Mouse (Mus musculus) CH12.LX (cell line): ENCODE measurements at regions not wholly inside any gene's neighbourhood (a gene's known extent, or its start where the extent isn't known, plus 50 kb on each side); places are given as distances from the start of the nearest gene placed in this dataset.

ENCODE experiments used
- DNase-seq: peaks from one replicate; pipeline ENCODE4 v3.0.0-alpha.2; 2013; ENCODE audit errors: extremely low read depth
- H3K27ac ChIP-seq: 2 replicates; pipeline ENCODE4 v1.5.1; 2012; ENCODE audit warnings: low read depth, mild to moderate bottlenecking, control low read depth, moderate library complexity; ENCODE audit not compliant: insufficient read depth
- H3K27me3 ChIP-seq: replicated peaks from 2 replicates; pipeline ENCODE3; 2012; ENCODE audit warnings: inconsistent platforms
- H3K36me3 ChIP-seq, 2 experiments: replicated peaks in 1 of 2; 2 replicates each; pipeline versions ENCODE3 to v1.6.1; 2012; ENCODE audit warnings: inconsistent platforms in 1 of 2, low read length in 1 of 2, mild to moderate bottlenecking in 1 of 2, mixed read lengths in 1 of 2, moderate library complexity in 1 of 2; ENCODE audit not compliant: control insufficient read depth in 1 of 2, insufficient read depth in 1 of 2
- H3K4me1 ChIP-seq, 2 experiments: 2 replicates each; pipeline ENCODE4 v1.6.1; 2012; ENCODE audit warnings: inconsistent platforms in 1 of 2, moderate library complexity in 1 of 2; ENCODE audit not compliant: insufficient read depth in 2 of 2, control insufficient read depth in 1 of 2
- H3K4me2 ChIP-seq: 2 replicates; pipeline ENCODE4 v1.6.1; 2012; ENCODE audit warnings: low read depth, mild to moderate bottlenecking, control low read depth; ENCODE audit not compliant: poor library complexity, insufficient read depth, severe bottlenecking
- H3K4me3 ChIP-seq, 3 experiments: fragments of 150-350 bp in 1 of 3; sonication (generic) in 1 of 3; replicated peaks in 1 of 3; 2 replicates each; pipeline versions ENCODE3 to v1.5.1; 2011 to 2012; ENCODE audit warnings: low read depth in 2 of 3, low read length in 2 of 3, mild to moderate bottlenecking in 2 of 3, moderate library complexity in 2 of 3, control low read depth in 1 of 3, improper control_type of control experiment in 1 of 3, inconsistent platforms in 1 of 3, mixed read lengths in 1 of 3; ENCODE audit not compliant: poor library complexity in 1 of 3
- H3K79me2 ChIP-seq: replicated peaks from 2 replicates; pipeline ENCODE4 v1.6.1; 2012; ENCODE audit warnings: mild to moderate bottlenecking, moderate library complexity; ENCODE audit not compliant: control insufficient read depth, poor library complexity, insufficient read depth, severe bottlenecking; ENCODE audit errors: extremely low read depth
- H3K9ac ChIP-seq: 2 replicates; pipeline ENCODE4 v1.6.1; 2012; ENCODE audit warnings: low read depth, mild to moderate bottlenecking, control low read depth, moderate library complexity; ENCODE audit not compliant: insufficient read depth
- H3K9me3 ChIP-seq: replicated peaks from 2 replicates; pipeline ENCODE3; 2012; ENCODE audit warnings: low read length, inconsistent platforms, mixed read lengths
- CHD2 ChIP-seq: IDR thresholded peaks from 2 replicates; pipeline ENCODE4 v1.6.1; 2011; ENCODE audit warnings: low read length, improper control_type of control experiment
- CTCF ChIP-seq, 2 experiments: IDR thresholded peaks in 1 of 2; conservative IDR thresholded peaks in 1 of 2; 2 replicates each; pipeline ENCODE4 v1.5.1; 2011 to 2012; ENCODE audit warnings: low read depth in 2 of 2, low read length in 2 of 2, improper control_type of control experiment in 1 of 2, inconsistent platforms in 1 of 2, mild to moderate bottlenecking in 1 of 2, moderate library complexity in 1 of 2
- E2F4 ChIP-seq: IDR thresholded peaks from 2 replicates; pipeline ENCODE4 v1.6.1; 2011; ENCODE audit warnings: low read depth, low read length, improper control_type of control experiment; ENCODE audit not compliant: insufficient replicate concordance
- ETS1 ChIP-seq: conservative IDR thresholded peaks from 2 replicates; pipeline ENCODE4 v1.6.1; 2012; ENCODE audit warnings: low read depth, mild to moderate bottlenecking, inconsistent platforms, low read length, improper control_type of control experiment, moderate library complexity
- GABPA ChIP-seq: IDR thresholded peaks from 2 replicates; pipeline ENCODE4 v1.6.1; 2012; ENCODE audit warnings: low read depth, low read length, improper control_type of control experiment, inconsistent platforms; ENCODE audit not compliant: insufficient replicate concordance
- HCFC1 ChIP-seq: IDR thresholded peaks from 2 replicates; pipeline ENCODE4 v1.6.1; 2012; ENCODE audit warnings: low read depth, mild to moderate bottlenecking, inconsistent platforms, low read length, improper control_type of control experiment
- IRF4 ChIP-seq: IDR thresholded peaks from 2 replicates; pipeline ENCODE4 v1.6.1; 2014; ENCODE audit warnings: low read depth, mild to moderate bottlenecking, inconsistent platforms, low read length, improper control_type of control experiment
- JUN ChIP-seq: IDR thresholded peaks from 2 replicates; pipeline ENCODE4 v1.6.1; 2011; ENCODE audit warnings: low read depth, mild to moderate bottlenecking, low read length, improper control_type of control experiment, moderate library complexity; ENCODE audit not compliant: insufficient read depth
- JUND ChIP-seq: conservative IDR thresholded peaks from 2 replicates; pipeline ENCODE4 v1.6.1; 2011; ENCODE audit warnings: low read depth, low read length, improper control_type of control experiment
- MAZ ChIP-seq: IDR thresholded peaks from 2 replicates; pipeline ENCODE4 v1.6.1; 2012; ENCODE audit warnings: low read depth, mild to moderate bottlenecking, inconsistent platforms, low read length, improper control_type of control experiment, moderate library complexity
- MYC ChIP-seq: IDR thresholded peaks from 2 replicates; pipeline ENCODE4 v1.6.1; 2011; ENCODE audit warnings: low read depth, mild to moderate bottlenecking, improper control_type of control experiment, low read length
- NELFE ChIP-seq: IDR thresholded peaks from 2 replicates; pipeline ENCODE4 v1.6.1; 2011; ENCODE audit warnings: low read depth, low read length, improper control_type of control experiment
- POLR2AphosphoS2 ChIP-seq: IDR thresholded peaks from 2 replicates; pipeline ENCODE4 v1.6.1; 2011; ENCODE audit warnings: low read depth, low read length, improper control_type of control experiment
- RCOR1 ChIP-seq: conservative IDR thresholded peaks from 2 replicates; pipeline ENCODE4 v1.6.1; 2012; ENCODE audit warnings: low read depth, mild to moderate bottlenecking, inconsistent platforms, low read length, improper control_type of control experiment
- SMC3 ChIP-seq: IDR thresholded peaks from 2 replicates; pipeline ENCODE4 v1.6.1; 2011; ENCODE audit warnings: low read depth, low read length, improper control_type of control experiment
- UBTF ChIP-seq: IDR thresholded peaks from 2 replicates; pipeline ENCODE4 v1.6.1; 2012; ENCODE audit warnings: low read depth, mild to moderate bottlenecking, inconsistent platforms, low read length, improper control_type of control experiment, moderate library complexity
- ZKSCAN1 ChIP-seq: IDR thresholded peaks from 2 replicates; pipeline ENCODE4 v1.6.1; 2012; ENCODE audit warnings: low read depth, inconsistent platforms, low read length, improper control_type of control experiment, borderline replicate concordance
- dilution Hi-C: fragments of 300-500 bp; cut with MboI; formaldehyde crosslinking; loops from 2 replicates; pipeline ENCODE4 v1.14.3; 2020; ENCODE audit warnings: low sequenced_read_pairs; ENCODE audit not compliant: extremely low pct_unique_long_range_greater_than_20kb, extremely low pct_ligation_motif_present
- in situ Hi-C: fragments of 300-500 bp; cut with MboI; formaldehyde crosslinking; loops from 3 replicates; pipeline ENCODE4 v1.14.3; 2019; ENCODE audit warnings: low sequenced_read_pairs, low pct_ligation_motif_present, low pct_unique_long_range_greater_than_20kb, mixed read lengths

DNA sequence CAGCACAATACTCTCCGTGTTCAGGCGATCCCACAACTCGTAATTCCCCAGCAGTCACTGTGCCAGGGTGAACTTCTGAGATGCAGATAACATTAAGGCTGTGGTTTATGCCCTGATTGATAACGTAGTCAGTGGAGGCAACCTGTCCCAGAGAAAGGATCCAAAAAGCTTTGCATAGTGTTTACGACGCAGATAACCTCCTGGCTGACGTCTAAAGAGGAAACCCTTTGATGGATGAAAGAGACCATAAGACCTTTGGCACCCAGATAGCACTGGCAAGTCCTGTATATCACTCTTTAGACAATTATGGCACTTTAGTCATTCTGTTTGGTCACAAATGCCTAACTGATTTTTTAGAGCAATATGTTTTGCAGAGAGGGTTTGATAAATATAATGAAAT lies 538.8 kb upstream of the Map3k7 start:
- H3K36me3 ChIP-seq: no peaks in the 10 kb centered on the region
- H3K9ac ChIP-seq: no peak overlapping the region
- H3K27me3 ChIP-seq: no peaks in the 10 kb centered on the region
- H3K27ac ChIP-seq: no peak overlapping the region
- peaks cover 40% of the 10 kb centered on the region for H3K9me3 ChIP-seq
- TF ChIP-seq MAZ: no peak
- no peak for TF ChIP-seq CTCF (conservative IDR thresholded peaks at IDR 0.05 in 1 of 2, IDR thresholded peaks at IDR 0.05 in 1 of 2; ENCODE audit: low read depth in 2 of 2, low read length in 2 of 2)
- in situ Hi-C loops: no loop called here
- H3K4me3 ChIP-seq: no peak overlapping the region
- dilution Hi-C loops: no loop called here
- H3K4me2 ChIP-seq: no peak overlapping the region
- DNase-seq: no peak
- no peaks in the 10 kb centered on the region for H3K4me1 ChIP-seq
- H3K79me2 ChIP-seq: no peaks in the 10 kb centered on the region

DNA sequence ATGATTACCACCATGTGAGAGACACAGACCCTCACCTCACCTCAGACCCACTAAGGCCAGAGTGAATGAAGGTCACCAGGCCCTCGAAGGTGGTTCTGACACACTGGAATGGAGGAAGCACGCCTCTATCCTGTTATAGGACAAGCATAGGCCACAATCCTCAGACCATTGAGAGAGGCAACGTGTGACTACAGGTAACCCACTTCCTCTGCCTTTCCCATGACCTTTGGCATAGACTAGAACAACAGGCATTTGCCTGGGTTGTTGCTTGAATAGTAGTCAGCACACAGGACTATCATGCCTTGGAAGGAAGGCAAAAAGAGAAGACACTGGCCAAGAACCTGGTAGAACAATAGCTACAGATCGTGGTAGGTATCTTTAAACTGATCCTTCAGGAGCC lies 538.2 kb upstream of the Map3k7 start:
- in situ Hi-C loops (no loop called here), dilution Hi-C loops (no loop called here)
- TF ChIP-seq ETS1 (no peak), CHD2 (no peak), POLR2AphosphoS2 (no peak), E2F4 (no peak), JUN (no peak), HCFC1 (no peak), IRF4 (no peak), RCOR1 (no peak), MAZ (no peak)
- Histone ChIP-seq H3K9ac (no peak overlapping the region), H3K27me3 (no peaks in the 10 kb centered on the region), H3K36me3 (no peaks in the 10 kb centered on the region), H3K4me3 (no peak overlapping the region), H3K4me2 (no peak overlapping the region), H3K79me2 (no peaks in the 10 kb centered on the region), H3K4me1 (no peaks in the 10 kb centered on the region), H3K9me3 (peaks cover 35% of the 10 kb centered on the region), H3K27ac (no peak overlapping the region)
- no peak for DNase-seq

- in situ Hi-C loops (no loop called here), dilution Hi-C loops (no loop called here)
- Histone ChIP-seq H3K4me3 (no peak overlapping the region), H3K4me1 (no peaks in the 10 kb centered on the region), H3K9ac (no peak overlapping the region), H3K27ac (no peak overlapping the region), H3K79me2 (no peaks in the 10 kb centered on the region), H3K36me3 (no peaks in the 10 kb centered on the region), H3K4me2 (no peak overlapping the region), H3K9me3 (peaks cover 28% of the 10 kb centered on the region), H3K27me3 (no peaks in the 10 kb centered on the region)
- TF ChIP-seq POLR2AphosphoS2 (no peak), NELFE (no peak), GABPA (no peak), JUND (no peak), MYC (no peak), MAZ (no peak), JUN (no peak), ZKSCAN1 (no peak), UBTF (no peak), SMC3 (no peak)
- DNase-seq: no peak
Measured at GRCm38 (mm10) chr4:31426169-31427030, 537.5 kb upstream of the Map3k7 start.
